Mouse (Mus musculus): Measurements from ENCODE around the gene Cox7a1. TPM values are rescaled to one million over a fixed set of nuclear protein-coding genes. Genes with fewer than 3 reads are reported as not detected.

Cox7a1 gene
- polyA plus RNA-seq, 1 experiment, result 14.3 TPM

- Histone ChIP-seq H3K4me3 (ENCODE audit: insufficient read depth, low read length) (no peak overlapping the region), H3K4me1 (ENCODE audit: control insufficient read depth, insufficient read depth, low read length) (peaks cover 5% of the 10 kb centered on the region), H3K27ac (ENCODE audit: insufficient read depth, low read depth, low read length) (no peak overlapping the region)
- TF ChIP-seq CTCF (IDR thresholded peaks at IDR 0.05; ENCODE audit: low read depth, low read length) (no peak), POLR2A (IDR thresholded peaks at IDR 0.05; ENCODE audit: borderline replicate concordance, low read depth, low read length) (no peak)
Measured at GRCm38 (mm10) chr7:30189116-30189491, 5.2 kb downstream of the Cox7a1 start.

DNA sequence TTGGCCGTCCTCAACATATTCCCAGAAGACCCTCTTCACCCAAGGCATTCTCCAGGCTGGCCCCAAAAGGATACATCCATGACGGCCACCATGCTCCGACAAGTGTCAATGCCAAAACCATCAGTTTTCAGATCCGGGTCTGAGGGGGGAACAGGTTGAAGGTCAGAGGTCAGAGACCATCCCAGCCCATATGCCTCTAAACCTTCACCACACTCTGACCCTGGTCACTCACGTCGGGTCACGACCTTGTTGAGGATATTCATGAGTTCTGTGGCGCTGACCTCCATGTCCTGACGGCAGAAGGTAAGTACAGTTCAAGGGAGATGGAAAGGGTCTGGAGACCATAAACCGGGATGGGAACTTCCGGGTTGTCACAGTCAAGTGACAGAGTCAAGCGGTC is 8.1 kb downstream of the Cox7a1 start:
- Histone ChIP-seq H3K27ac (ENCODE audit: insufficient read depth, low read depth, low read length) (no peak overlapping the region), H3K4me1 (ENCODE audit: control insufficient read depth, insufficient read depth, low read length) (peaks cover 23% of the 10 kb centered on the region), H3K4me3 (ENCODE audit: insufficient read depth, low read length) (no peak overlapping the region)
- TF ChIP-seq POLR2A (IDR thresholded peaks at IDR 0.05; ENCODE audit: borderline replicate concordance, low read depth, low read length) (no peak), CTCF (IDR thresholded peaks at IDR 0.05; ENCODE audit: low read depth, low read length) (no peak)

DNA sequence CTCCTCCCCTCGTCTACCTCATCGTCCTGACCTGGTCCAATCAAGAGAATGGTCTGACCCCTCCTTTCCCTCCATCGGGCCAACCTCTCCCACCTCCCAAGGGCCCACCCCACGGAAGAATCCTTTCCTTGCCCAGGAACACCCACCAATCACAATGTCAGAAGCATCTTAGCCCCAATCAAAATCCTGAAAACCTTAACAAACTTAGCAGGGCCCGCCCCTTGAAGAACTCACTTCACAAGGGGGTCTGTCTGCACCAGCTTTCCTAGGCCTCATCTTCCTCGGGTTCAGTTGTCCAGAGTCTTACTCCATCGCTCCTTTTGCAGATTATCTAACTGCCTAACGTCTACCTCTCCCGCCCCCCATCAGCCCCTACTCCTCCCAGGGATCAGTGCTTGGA is 9.1 kb downstream of the Cox7a1 start:
- Histone ChIP-seq H3K27ac (ENCODE audit: insufficient read depth, low read depth, low read length) (no peak overlapping the region), H3K4me1 (ENCODE audit: control insufficient read depth, insufficient read depth, low read length) (peaks cover 23% of the 10 kb centered on the region), H3K4me3 (ENCODE audit: insufficient read depth, low read length) (peak overlapping the region; percentile 66)
- no peak for TF ChIP-seq CTCF (IDR thresholded peaks at IDR 0.05; ENCODE audit: low read depth, low read length)
- no peak for TF ChIP-seq POLR2A (IDR thresholded peaks at IDR 0.05; ENCODE audit: borderline replicate concordance, low read depth, low read length)

GRCm38 (mm10) chr7:30193581-30194100 is 9.7 kb downstream of the Cox7a1 start:
- peak overlapping the region; percentile 66 for H3K4me3 ChIP-seq (ENCODE audit: insufficient read depth, low read length)
- no peak overlapping the region; the same call in 1 of the 2 replicates for H3K27ac ChIP-seq (ENCODE audit: insufficient read depth, low read depth, low read length)
- TF ChIP-seq CTCF (IDR thresholded peaks at IDR 0.05; ENCODE audit: low read depth, low read length) (no peak), POLR2A (IDR thresholded peaks at IDR 0.05; ENCODE audit: borderline replicate concordance, low read depth, low read length) (no peak)
- peaks cover 23% of the 10 kb centered on the region for H3K4me1 ChIP-seq (ENCODE audit: control insufficient read depth, insufficient read depth, low read length)

DNA sequence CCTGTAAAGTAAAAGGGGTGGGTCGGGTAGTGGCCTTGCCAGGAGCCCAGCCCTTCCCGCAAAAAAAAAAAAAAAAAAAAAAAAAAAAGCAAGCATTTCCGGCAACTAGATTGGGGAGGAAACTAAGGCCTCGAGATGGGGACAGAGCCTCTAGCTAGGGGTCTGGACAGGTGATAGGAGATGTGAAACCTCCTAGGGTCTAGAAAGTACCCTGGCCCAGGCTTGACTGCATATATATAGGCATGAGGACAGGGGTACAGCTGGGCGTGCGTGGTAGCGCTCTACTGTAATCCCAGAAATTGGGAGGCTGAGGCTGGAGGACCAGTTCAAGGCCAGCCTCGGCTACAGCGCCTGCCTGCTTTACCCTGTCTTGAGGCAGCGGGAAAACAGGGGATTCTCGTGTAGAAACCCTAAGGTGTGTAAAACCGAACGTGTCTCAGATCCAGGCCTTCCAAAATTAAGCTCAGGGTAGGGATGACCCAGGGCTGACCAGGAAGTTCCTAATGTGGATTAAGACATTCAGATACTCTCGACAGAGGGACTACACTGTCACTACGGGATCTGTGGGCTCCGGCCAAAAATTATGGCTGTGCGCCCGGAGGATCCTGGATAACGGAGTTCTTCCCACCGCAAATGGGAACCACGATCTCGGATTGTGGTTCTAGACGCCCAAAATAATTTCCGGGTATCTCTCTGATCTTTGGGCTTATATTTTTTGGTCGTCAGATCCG is 10.3 kb downstream of the Cox7a1 start:
- H3K4me3 ChIP-seq (ENCODE audit: insufficient read depth, low read length), result peak overlapping the region; percentile 66

DNA sequence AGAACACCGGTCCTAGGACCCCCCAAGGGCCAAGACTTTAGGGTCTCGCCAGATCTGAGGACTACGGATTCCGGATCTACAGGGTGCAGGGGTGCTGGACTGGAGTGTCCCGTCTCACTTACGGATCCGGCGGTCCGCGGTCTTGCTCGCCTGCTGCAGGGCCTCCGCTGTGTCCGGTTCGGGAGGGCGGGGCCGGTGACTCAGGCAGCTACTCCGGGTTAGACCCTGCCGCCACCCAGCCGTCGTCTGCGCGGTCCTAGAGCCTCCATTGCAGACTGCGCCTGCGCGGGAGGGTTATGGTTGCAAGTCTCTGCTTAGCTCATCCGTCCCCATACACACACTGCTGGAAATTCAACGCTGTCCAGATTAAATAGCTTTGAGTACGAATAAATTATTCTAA is 10.9 kb downstream of the Cox7a1 start:
- H3K4me3 ChIP-seq (ENCODE audit: insufficient read depth, low read length), result peak overlapping the region; percentile 66
- no peak for TF ChIP-seq POLR2A (IDR thresholded peaks at IDR 0.05; ENCODE audit: borderline replicate concordance, low read depth, low read length)
- TF ChIP-seq CTCF (IDR thresholded peaks at IDR 0.05; ENCODE audit: low read depth, low read length), result no peak
- peak overlapping the region; percentile 91 for H3K27ac ChIP-seq (ENCODE audit: insufficient read depth, low read depth, low read length)
- H3K4me1 ChIP-seq (ENCODE audit: control insufficient read depth, insufficient read depth, low read length), result peaks cover 23% of the 10 kb centered on the region

More for the DNA sequence above, 10.3 kb downstream of the Cox7a1 start:
- Histone ChIP-seq H3K27ac (ENCODE audit: insufficient read depth, low read depth, low read length) (peak overlapping the region; percentile 91), H3K4me1 (ENCODE audit: control insufficient read depth, insufficient read depth, low read length) (peaks cover 23% of the 10 kb centered on the region)
- TF ChIP-seq POLR2A (IDR thresholded peaks at IDR 0.05; ENCODE audit: borderline replicate concordance, low read depth, low read length) (no peak), CTCF (IDR thresholded peaks at IDR 0.05; ENCODE audit: low read depth, low read length) (no peak)

DNA sequence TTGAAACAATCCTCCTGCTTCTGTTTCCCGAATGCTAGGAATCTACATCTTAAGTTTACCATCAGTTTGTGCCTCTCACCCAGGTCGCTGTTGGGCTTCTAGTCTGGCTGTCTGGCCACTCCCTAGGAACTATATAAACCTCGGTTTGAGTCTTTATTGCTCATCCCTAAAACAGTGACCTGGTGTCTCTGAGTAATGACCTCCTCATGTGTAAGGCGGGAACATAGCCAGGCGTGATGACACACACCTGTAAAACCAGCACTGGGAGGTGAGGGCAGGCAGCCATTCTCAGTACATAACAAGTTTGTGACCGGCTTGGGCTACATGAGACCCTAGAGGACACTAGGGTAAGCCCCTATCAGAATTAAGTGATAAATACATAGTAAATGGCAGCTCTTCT is 11.5 kb downstream of the Cox7a1 start:
- H3K4me3 ChIP-seq (ENCODE audit: insufficient read depth, low read length), result 0 out of 2 replicates have a peak overlapping the region, but pooled peaks have one; percentile 9
- no peak overlapping the region for H3K27ac ChIP-seq (ENCODE audit: insufficient read depth, low read depth, low read length)
- no peak for TF ChIP-seq POLR2A (IDR thresholded peaks at IDR 0.05; ENCODE audit: borderline replicate concordance, low read depth, low read length)
- no peak for TF ChIP-seq CTCF (IDR thresholded peaks at IDR 0.05; ENCODE audit: low read depth, low read length)
- peaks cover 23% of the 10 kb centered on the region for H3K4me1 ChIP-seq (ENCODE audit: control insufficient read depth, insufficient read depth, low read length)

DNA sequence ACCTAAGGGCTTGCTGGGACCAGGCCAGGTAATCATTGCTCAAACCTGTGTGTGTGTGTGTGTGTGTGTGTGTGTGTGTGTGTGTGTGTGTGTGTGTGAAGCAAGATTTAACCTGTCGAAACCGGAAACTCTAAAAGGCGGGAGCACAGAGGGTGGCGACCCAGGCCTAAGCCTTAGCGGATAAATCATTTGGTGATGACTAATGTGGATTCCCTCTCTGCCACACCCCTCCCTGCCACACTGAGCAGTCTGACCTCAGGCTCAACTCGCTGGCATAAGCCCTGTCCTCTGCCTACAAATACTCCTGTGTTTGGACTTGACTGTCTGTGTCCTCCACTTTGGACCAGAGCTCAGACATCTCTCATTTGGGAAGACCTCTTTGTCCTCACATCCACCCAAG is 12.2 kb downstream of the Cox7a1 start:
- peaks cover 23% of the 10 kb centered on the region for H3K4me1 ChIP-seq (ENCODE audit: control insufficient read depth, insufficient read depth, low read length)
- no peak for TF ChIP-seq CTCF (IDR thresholded peaks at IDR 0.05; ENCODE audit: low read depth, low read length)
- no peak for TF ChIP-seq POLR2A (IDR thresholded peaks at IDR 0.05; ENCODE audit: borderline replicate concordance, low read depth, low read length)
- H3K4me3 ChIP-seq (ENCODE audit: insufficient read depth, low read length), result no peak overlapping the region
- no peak overlapping the region for H3K27ac ChIP-seq (ENCODE audit: insufficient read depth, low read depth, low read length)

GRCm38 (mm10) chr7:30197592-30198129 is 13.7 kb downstream of the Cox7a1 start:
- no peak overlapping the region for H3K27ac ChIP-seq (ENCODE audit: insufficient read depth, low read depth, low read length)
- H3K4me1 ChIP-seq (ENCODE audit: control insufficient read depth, insufficient read depth, low read length), result peaks cover 23% of the 10 kb centered on the region
- TF ChIP-seq CTCF (IDR thresholded peaks at IDR 0.05; ENCODE audit: low read depth, low read length) (no peak), POLR2A (IDR thresholded peaks at IDR 0.05; ENCODE audit: borderline replicate concordance, low read depth, low read length) (no peak)
- H3K4me3 ChIP-seq (ENCODE audit: insufficient read depth, low read length), result no peak overlapping the region

GRCm38 (mm10) chr7:30198481-30198971 is 14.6 kb downstream of the Cox7a1 start, which contains the start of gene Capns1:
Capns1 (minus strand) TSS chr7:30198811.
- H3K4me3 ChIP-seq (ENCODE audit: insufficient read depth, low read length), result no peak within 1 kb of the TSS
- H3K27ac ChIP-seq (ENCODE audit: insufficient read depth, low read depth, low read length), result no peak within 1 kb of the TSS
- TF ChIP-seq CTCF (IDR thresholded peaks at IDR 0.05; ENCODE audit: low read depth, low read length) (peak; percentile 76), POLR2A (IDR thresholded peaks at IDR 0.05; ENCODE audit: borderline replicate concordance, low read depth, low read length) (no peak)
- H3K4me1 ChIP-seq (ENCODE audit: control insufficient read depth, insufficient read depth, low read length), result peaks cover 18% of the 10 kb centered on the region
